In the genomic region with DNA sequence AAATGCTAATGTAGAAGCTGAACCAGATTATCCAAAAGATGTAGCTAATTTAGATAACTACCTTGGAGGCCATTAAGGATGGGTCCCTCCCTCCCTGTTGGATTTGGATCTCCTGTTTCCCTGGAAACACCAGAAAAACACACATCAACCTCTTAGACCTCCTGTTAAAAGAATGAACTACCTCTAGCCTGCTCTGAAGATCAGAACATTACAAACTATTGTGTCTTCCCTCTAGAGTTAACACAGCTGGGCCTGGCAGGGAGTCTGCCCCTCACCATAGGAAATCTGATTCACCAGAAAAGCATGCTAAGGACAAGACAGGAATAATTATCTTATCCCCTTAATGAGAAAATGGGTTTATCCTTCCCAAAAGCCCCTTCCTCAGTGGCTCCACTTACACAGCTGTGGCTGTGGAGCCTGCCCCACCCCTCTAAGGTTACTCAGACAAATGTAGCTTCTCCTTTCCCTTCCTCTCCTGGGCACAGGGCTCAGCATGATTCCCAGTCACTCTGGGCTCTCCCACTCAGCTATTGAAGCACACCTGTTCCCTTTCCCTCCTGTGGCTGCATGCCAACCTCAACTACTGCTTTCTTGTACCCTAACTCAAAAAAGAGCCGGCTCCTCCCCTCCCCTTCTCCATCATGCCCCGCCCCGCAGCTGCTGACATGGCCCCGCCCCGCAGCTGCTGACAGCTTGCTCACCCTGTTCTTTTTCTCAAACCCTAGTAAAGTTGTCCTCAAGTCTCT, we compare ENCODE assay signal across 8 mouse cellular contexts.
DNase-seq lines count a peak whose midpoint lies in the region; ATAC-seq and TF ChIP-seq lines count a peak whose summit lies in the region.

No protein-coding gene starts in this region.

- TF ChIP-seq POLR2A in kidney, adult 2 months (IDR thresholded peaks at IDR 0.05; ENCODE audit: low read depth, low read length): no peak
- TF ChIP-seq POLR2A in brain, embryonic 14.5 days (IDR thresholded peaks at IDR 0.05; ENCODE audit: borderline replicate concordance, extremely low read depth, insufficient read depth, insufficient read length, poor library complexity, severe bottlenecking): no peak
- TF ChIP-seq POLR2A in cerebellum, adult 2 months (IDR thresholded peaks at IDR 0.05; ENCODE audit: borderline replicate concordance, insufficient read depth, low read length): no peak

- no peak for TF ChIP-seq CTCF in kidney, adult 2 months (conservative IDR thresholded peaks at IDR 0.05; ENCODE audit: insufficient read depth, insufficient read length, low read depth, low read length)
- TF ChIP-seq CTCF in brain, embryonic 14.5 days (IDR thresholded peaks at IDR 0.05; ENCODE audit: borderline replicate concordance, extremely low read depth, insufficient read depth, insufficient read length): no peak
- TF ChIP-seq CTCF in cerebellum, adult 2 months (IDR thresholded peaks at IDR 0.05; ENCODE audit: borderline replicate concordance, insufficient read depth, low read depth, low read length): no peak

- H3K36me3 ChIP-seq in kidney, embryonic 14.5 days (ENCODE audit: control insufficient read depth, insufficient read depth, low read length): no peaks in the 10 kb centered on the region
- no peaks in the 10 kb centered on the region for H3K36me3 ChIP-seq in kidney, adult 2 months (ENCODE audit: control insufficient read depth, insufficient read depth, low read length)
- no peaks in the 10 kb centered on the region for H3K36me3 ChIP-seq in hindbrain, embryonic 13.5 days

- no peaks in the 10 kb centered on the region for H3K27me3 ChIP-seq in kidney, embryonic 14.5 days (ENCODE audit: control insufficient read depth, insufficient read depth, low read length)
- no peaks in the 10 kb centered on the region for H3K27me3 ChIP-seq in kidney, adult 2 months (replicated peaks; ENCODE audit: control insufficient read depth, insufficient read depth, low read length)
- H3K27me3 ChIP-seq in hindbrain, embryonic 13.5 days: no peaks in the 10 kb centered on the region
- H3K27me3 ChIP-seq in cerebellum, adult 2 months (ENCODE audit: control insufficient read depth, insufficient read depth, low read length): no peaks in the 10 kb centered on the region

- DNase-seq in kidney, adult 2 months: no peak
- DNase-seq in brain, embryonic 14.5 days (ENCODE audit: low read depth): peak; percentile 85
- peak; percentile 30 for DNase-seq in neural tube, embryonic 10.5 days (ENCODE audit: extremely low spot score, low spot score)
- DNase-seq in cerebellum, adult 2 months: no peak
- no peak for DNase-seq in gastrocnemius, postnatal 14 days
- no peak for DNase-seq in cerebellum, adult 11-12 months

- H3K9me3 ChIP-seq in kidney, embryonic 14.5 days (ENCODE audit: control insufficient read depth, low read length): no peaks in the 10 kb centered on the region
- H3K9me3 ChIP-seq in hindbrain, embryonic 13.5 days: no peaks in the 10 kb centered on the region

- H3K4me1 ChIP-seq in kidney, embryonic 14.5 days (ENCODE audit: control insufficient read depth, insufficient read depth, low read length): no peaks in the 10 kb centered on the region; the same call in 1 of the 2 replicates
- no peaks in the 10 kb centered on the region for H3K4me1 ChIP-seq in kidney, adult 2 months (ENCODE audit: control insufficient read depth, insufficient read depth, low read length)
- peaks cover 40% of the 10 kb centered on the region for H3K4me1 ChIP-seq in hindbrain, embryonic 13.5 days (replicated peaks)
- H3K4me1 ChIP-seq in cerebellum, adult 2 months (ENCODE audit: control insufficient read depth, insufficient read depth, low read length): no peaks in the 10 kb centered on the region

- 8% methylated on average over 5 of the region's 5 CpGs for WGBS in kidney, embryonic 14.5 days
- 17% methylated on average over 5 of the region's 5 CpGs for WGBS in kidney, adult 2 months
- 7% methylated on average over 5 of the region's 5 CpGs for WGBS in hindbrain, embryonic 13.5 days
- 13% methylated on average over 5 of the region's 5 CpGs for WGBS in cerebellum, adult 2 months

- no peak overlapping the region for H3K4me2 ChIP-seq in kidney, embryonic 14.5 days (replicated peaks; ENCODE audit: low read depth, low read length)
- peak overlapping the region; percentile 1; the same call in 1 of the 2 replicates for H3K4me2 ChIP-seq in hindbrain, embryonic 13.5 days

- intact Hi-C loops in gastrocnemius, postnatal 14 days (cut with DNase I; ENCODE audit: low total_unique reads): no loop called here

- H3K4me3 ChIP-seq in kidney, embryonic 14.5 days (ENCODE audit: low read length): no peak overlapping the region
- no peak overlapping the region for H3K4me3 ChIP-seq in kidney, adult 2 months (ENCODE audit: insufficient read depth, low read depth, low read length)
- H3K4me3 ChIP-seq in hindbrain, embryonic 13.5 days: no peak overlapping the region
- no peak overlapping the region for H3K4me3 ChIP-seq in cerebellum, adult 2 months (replicated peaks; ENCODE audit: insufficient read depth, low read depth, low read length)

- H3K27ac ChIP-seq in kidney, embryonic 14.5 days (ENCODE audit: low read depth, low read length): no peak overlapping the region
- no peak overlapping the region for H3K27ac ChIP-seq in kidney, adult 2 months (ENCODE audit: insufficient read depth, low read depth, low read length)
- peak overlapping the region; percentile 25; the same call in 1 of the 2 replicates for H3K27ac ChIP-seq in hindbrain, embryonic 13.5 days
- no peak overlapping the region for H3K27ac ChIP-seq in cerebellum, adult 2 months (ENCODE audit: insufficient read depth, low read length)

- peak; percentile 64; the same call in 1 of the 2 replicates for ATAC-seq in kidney, embryonic 14.5 days (ENCODE audit: low FRiP score, low TSS enrichment)
- ATAC-seq in hindbrain, embryonic 13.5 days (ENCODE audit: low FRiP score): no peak

- no peak overlapping the region for H3K9ac ChIP-seq in kidney, embryonic 14.5 days (ENCODE audit: low read depth, low read length)
- H3K9ac ChIP-seq in hindbrain, embryonic 13.5 days: no peak overlapping the region

Comparison
In these comparisons a context has a peak if more than half of its experiments do, and no peak if none do; other contexts are left out.
1. DNase-seq: peak in brain, embryonic 14.5 days (single experiment) and neural tube, embryonic 10.5 days (single experiment); none in kidney, adult 2 months (single experiment), cerebellum, adult 2 months (0 of 2), gastrocnemius, postnatal 14 days (single experiment) and cerebellum, adult 11-12 months (single experiment).